Mouse (Mus musculus) liver (tissue): ENCODE measurements around the gene Nsun6.

Experiments
- DNase-seq: peaks from one replicate; pipeline ENCODE4 v3.0.0-alpha.2; 2020; ENCODE audit warnings: mixed read lengths

Gene Nsun6

GRCm38 (mm10) chr2:14989350-14989749 is 65.5 kb downstream of the Nsun6 start:
- no peak for DNase-seq

GRCm38 (mm10) chr2:14988451-14988850 is 66.4 kb downstream of the Nsun6 start:
- no peak for DNase-seq

GRCm38 (mm10) chr2:14984029-14984428 is 70.8 kb downstream of the Nsun6 start:
- no peak for DNase-seq

GRCm38 (mm10) chr2:14961493-14961892 is 93.4 kb downstream of the Nsun6 start:
- no peak for DNase-seq

- no peak for DNase-seq
Measured at GRCm38 (mm10) chr2:14960963-14961488, 93.8 kb downstream of the Nsun6 start.

GRCm38 (mm10) chr2:14953090-14953489 is 101.8 kb downstream of the Nsun6 start:
- DNase-seq = no peak
